Mouse (Mus musculus) olfactory bulb, adult 2 months (tissue): ENCODE measurements around the gene Mylk4.

Experiments
- CTCF ChIP-seq: fragments of 200-500 bp; IDR thresholded peaks from 2 replicates; pipeline ENCODE4 v1.5.1; 2012; ENCODE audit warnings: low read depth, mild to moderate bottlenecking, low read length, moderate library complexity; ENCODE audit not compliant: insufficient read depth
- POLR2A ChIP-seq: fragments of 200-500 bp; IDR thresholded peaks from 2 replicates; pipeline ENCODE4 v1.6.1; 2012; ENCODE audit warnings: mild to moderate bottlenecking, low read depth, low read length, moderate library complexity; ENCODE audit not compliant: insufficient read depth

- no peak for TF ChIP-seq CTCF
- TF ChIP-seq POLR2A: no peak
Observed at GRCm38 (mm10) chr13:32731283-32731682, 52.5 kb downstream of the Mylk4 start.
